Mouse (Mus musculus): Measurements from ENCODE around the gene Cox6b1.
A peak's percentile ranks its signal among the peaks of the same experiment; 100 is the strongest.

Cox6b1 gene

GRCm38 (mm10) chr7:30625530-30626384, at the start of gene Cox6b1:
Cox6b1 (minus strand) TSS chr7:30626151.
- DNase-seq (ENCODE audit: extremely low spot score): peak; percentile 88

GRCm38 (mm10) chr7:30671480-30671879, 45.5 kb upstream of the Cox6b1 start, which contains the start of gene Pmis2:
Pmis2 (minus strand) TSS chr7:30671605.
- DNase-seq (ENCODE audit: extremely low spot score): no peak

GRCm38 (mm10) chr7:30669229-30669628, 43.3 kb upstream of the Cox6b1 start:
- DNase-seq (ENCODE audit: extremely low spot score): peak; percentile 2

GRCm38 (mm10) chr7:30665321-30665720, 39.4 kb upstream of the Cox6b1 start:
- peak; percentile 11 for DNase-seq (ENCODE audit: extremely low spot score)

- peak; percentile 91 for DNase-seq (ENCODE audit: extremely low spot score)
Measured at GRCm38 (mm10) chr7:30664529-30665200, 38.7 kb upstream of the Cox6b1 start, which contains the start of gene Haus5. Haus5 (minus strand) TSS chr7:30664994.

GRCm38 (mm10) chr7:30649591-30650540, 23.9 kb upstream of the Cox6b1 start, which contains the start of gene Rbm42:
Rbm42 (minus strand) TSS chr7:30650317.
- DNase-seq (ENCODE audit: extremely low spot score): peak; percentile 95

GRCm38 (mm10) chr7:30639083-30639482, 13.1 kb upstream of the Cox6b1 start:
- DNase-seq (ENCODE audit: extremely low spot score): no peak

GRCm38 (mm10) chr7:30636395-30636794, 10.4 kb upstream of the Cox6b1 start:
- DNase-seq (ENCODE audit: extremely low spot score): no peak

- DNase-seq (ENCODE audit: extremely low spot score): no peak
Measured at GRCm38 (mm10) chr7:30635752-30636151, 9.8 kb upstream of the Cox6b1 start, which contains the start of gene Etv2. Etv2 (minus strand) TSS chr7:30635852.

- DNase-seq (ENCODE audit: extremely low spot score): peak; percentile 84
Measured at GRCm38 (mm10) chr7:30634621-30635020, 8.7 kb upstream of the Cox6b1 start.

GRCm38 (mm10) chr7:30633762-30634412, 7.9 kb upstream of the Cox6b1 start:
- DNase-seq (ENCODE audit: extremely low spot score): no peak

- DNase-seq (ENCODE audit: extremely low spot score): no peak
Measured at GRCm38 (mm10) chr7:30629013-30629412, 3.1 kb upstream of the Cox6b1 start.

GRCm38 (mm10) chr7:30626647-30627046, 696 bp upstream of the Cox6b1 start:
- no peak for DNase-seq (ENCODE audit: extremely low spot score)

GRCm38 (mm10) chr7:30619202-30619601, 6.7 kb downstream of the Cox6b1 start:
- no peak for DNase-seq (ENCODE audit: extremely low spot score)

- DNase-seq (ENCODE audit: extremely low spot score): no peak
Measured at GRCm38 (mm10) chr7:30618658-30619057, 7.3 kb downstream of the Cox6b1 start.

- DNase-seq (ENCODE audit: extremely low spot score): no peak
Measured at GRCm38 (mm10) chr7:30615049-30615760, 10.7 kb downstream of the Cox6b1 start.

- DNase-seq (ENCODE audit: extremely low spot score): no peak
Measured at GRCm38 (mm10) chr7:30614454-30614853, 11.5 kb downstream of the Cox6b1 start.

GRCm38 (mm10) chr7:30613529-30614112, 12.3 kb downstream of the Cox6b1 start:
- DNase-seq (ENCODE audit: extremely low spot score): peak; percentile 59

- no peak for DNase-seq (ENCODE audit: extremely low spot score)
Measured at GRCm38 (mm10) chr7:30612654-30613402, 13.1 kb downstream of the Cox6b1 start, which contains the start of gene Upk1a. Upk1a (minus strand) TSS chr7:30612847.
